Mouse (Mus musculus) lung, postnatal 0 days (tissue): ENCODE data around the gene Zfp654. TPM values are rescaled to one million over a fixed set of nuclear protein-coding genes. Genes with fewer than 3 reads are reported as not detected.
A peak's percentile ranks its signal among the peaks of the same experiment; 100 is the strongest.

Source experiments
- ATAC-seq: fragments of 200-750 bp; cut with Nextera tagmentation; 2 replicates; pipeline ENCODE4 v1.8.0; 2017; ENCODE audit warnings: moderate library complexity
- DNase-seq: peaks from one replicate; pipeline ENCODE4 v3.0.0-alpha.2; 2016; ENCODE audit warnings: low spot score
- H3K27ac ChIP-seq: fragments of 300-500 bp; sonication (generic); 2 replicates; pipeline ENCODE4 v1.5.1; 2014; ENCODE audit warnings: antibody characterized with exemption, mild to moderate bottlenecking, low read length, mixed read lengths
- H3K27me3 ChIP-seq: fragments of 300-500 bp; sonication (generic); replicated peaks from 2 replicates; pipeline ENCODE4 v1.6.1; 2014; ENCODE audit warnings: low read length, mixed read lengths; ENCODE audit not compliant: insufficient read depth
- H3K36me3 ChIP-seq: fragments of 300-500 bp; sonication (generic); 2 replicates; pipeline ENCODE4 v1.6.1; 2014; ENCODE audit warnings: low read length, mixed read lengths; ENCODE audit not compliant: insufficient read depth
- H3K4me1 ChIP-seq: fragments of 300-500 bp; sonication (generic); 2 replicates; pipeline ENCODE4 v1.6.1; 2014; ENCODE audit warnings: antibody characterized with exemption, low read depth, low read length, mixed read lengths; ENCODE audit not compliant: insufficient read depth
- H3K4me2 ChIP-seq: fragments of 300-500 bp; sonication (generic); replicated peaks from 2 replicates; pipeline ENCODE4 v1.6.1; 2014; ENCODE audit warnings: low read depth, mild to moderate bottlenecking, low read length, moderate library complexity, mixed read lengths
- H3K4me3 ChIP-seq: fragments of 300-500 bp; sonication (generic); 2 replicates; pipeline ENCODE4 v1.5.1; 2014; ENCODE audit warnings: low read depth, low read length
- H3K9ac ChIP-seq: fragments of 300-500 bp; sonication (generic); replicated peaks from 2 replicates; pipeline ENCODE4 v1.6.1; 2014; ENCODE audit warnings: low read depth, mild to moderate bottlenecking
- H3K9me3 ChIP-seq: fragments of 300-500 bp; sonication (generic); 2 replicates; pipeline ENCODE4 v1.6.1; 2016; ENCODE audit warnings: low read length, mixed read lengths
- CTCF ChIP-seq: IDR thresholded peaks from 2 replicates; pipeline ENCODE4 v1.5.1; 2016; ENCODE audit warnings: antibody characterized with exemption, mild to moderate bottlenecking
- EP300 ChIP-seq: IDR thresholded peaks from 2 replicates; pipeline ENCODE4 v1.6.1; 2016; ENCODE audit warnings: antibody characterized with exemption, mild to moderate bottlenecking, control low read depth
- WGBS: fragments of 180-500 bp; shearing (Covaris S2); extraction: QIAGEN DNeasy Blood & Tissue Kit; methylation state at CpG from one replicate; pipeline ENCODE4 v1.1.7; 2014; 5-methylcytosine and 5-hydroxymethylcytosine counted together
- polyA plus RNA-seq: library from polyadenylated mRNA; unstranded; fragments of >200 nt; fragmentation: Nextera tagmentation; extraction: Ambion mirVana; gene quantifications from 2 replicates; pipeline ENCODE4 v1.2.1, GENCODE M21; 2015

Zfp654 gene
- polyA plus RNA-seq, 1 experiment from 2014 or later: 3.7 TPM

- Histone ChIP-seq H3K4me3 (no peak overlapping the region), H3K9ac (no peak overlapping the region), H3K9me3 (no peaks in the 10 kb centered on the region), H3K4me1 (no peaks in the 10 kb centered on the region), H3K36me3 (no peaks in the 10 kb centered on the region), H3K4me2 (no peak overlapping the region), H3K27ac (no peak overlapping the region), H3K27me3 (no peaks in the 10 kb centered on the region)
- ATAC-seq (no peak), DNase-seq (no peak)
- no peak for TF ChIP-seq EP300
Observed at GRCm38 (mm10) chr16:64801638-64802037, 49.8 kb downstream of the Zfp654 start.

GRCm38 (mm10) chr16:64800393-64800792, 51.1 kb downstream of the Zfp654 start:
- Histone ChIP-seq H3K9ac (no peak overlapping the region), H3K27ac (no peak overlapping the region), H3K4me1 (no peaks in the 10 kb centered on the region), H3K9me3 (no peaks in the 10 kb centered on the region), H3K4me2 (no peak overlapping the region), H3K4me3 (no peak overlapping the region), H3K36me3 (no peaks in the 10 kb centered on the region), H3K27me3 (no peaks in the 10 kb centered on the region)
- no peak for ATAC-seq
- no peak for DNase-seq
- 95% methylated on average over 5 of the region's 5 CpGs for WGBS
- TF ChIP-seq CTCF (no peak), EP300 (no peak)

- no peaks in the 10 kb centered on the region for H3K36me3 ChIP-seq
- 66% methylated on average over 2 of the region's 2 CpGs for WGBS
- ATAC-seq (no peak), DNase-seq (no peak)
- no peaks in the 10 kb centered on the region for H3K27me3 ChIP-seq
- H3K9me3 ChIP-seq: no peaks in the 10 kb centered on the region
- H3K4me2 ChIP-seq: no peak overlapping the region
- H3K9ac ChIP-seq: no peak overlapping the region
- no peak overlapping the region for H3K4me3 ChIP-seq
- H3K4me1 ChIP-seq: no peaks in the 10 kb centered on the region
- TF ChIP-seq EP300 (no peak), CTCF (no peak)
- H3K27ac ChIP-seq: no peak overlapping the region
Observed at GRCm38 (mm10) chr16:64794802-64795201, 56.6 kb downstream of the Zfp654 start.

GRCm38 (mm10) chr16:64789706-64790105, 61.7 kb downstream of the Zfp654 start:
- no peak overlapping the region for H3K4me3 ChIP-seq
- no peaks in the 10 kb centered on the region for H3K4me1 ChIP-seq
- DNase-seq (no peak), ATAC-seq (no peak)
- TF ChIP-seq EP300 (no peak), CTCF (no peak)
- no peaks in the 10 kb centered on the region; the same call in 1 of the 2 replicates for H3K36me3 ChIP-seq
- no peak overlapping the region for H3K27ac ChIP-seq
- H3K27me3 ChIP-seq: no peaks in the 10 kb centered on the region
- WGBS: 92% methylated on average over 3 of the region's 3 CpGs
- no peak overlapping the region for H3K9ac ChIP-seq
- H3K4me2 ChIP-seq: no peak overlapping the region
- no peaks in the 10 kb centered on the region for H3K9me3 ChIP-seq

- Histone ChIP-seq H3K27me3 (no peaks in the 10 kb centered on the region), H3K27ac (no peak overlapping the region), H3K36me3 (no peaks in the 10 kb centered on the region; the same call in 1 of the 2 replicates), H3K4me1 (no peaks in the 10 kb centered on the region; the same call in 1 of the 2 replicates), H3K4me3 (no peak overlapping the region), H3K9me3 (0 out of 2 replicates have a peak, but pooled peaks cover 4% of the 10 kb centered on the region), H3K4me2 (no peak overlapping the region), H3K9ac (no peak overlapping the region)
- DNase-seq: no peak
- peak; percentile 14; the same call in 1 of the 2 replicates for ATAC-seq
- TF ChIP-seq CTCF (no peak), EP300 (no peak)
- WGBS: 56% methylated on average over 1 of the region's 1 CpGs
Observed at GRCm38 (mm10) chr16:64775516-64775915, 75.9 kb downstream of the Zfp654 start.

GRCm38 (mm10) chr16:64771431-64771818, 80.0 kb downstream of the Zfp654 start:
- H3K27ac ChIP-seq: no peak overlapping the region
- H3K4me3 ChIP-seq: peak overlapping the region; percentile 89; the same call in 1 of the 2 replicates
- DNase-seq (no peak), ATAC-seq (no peak)
- TF ChIP-seq CTCF (no peak), EP300 (no peak)
- H3K4me1 ChIP-seq: no peaks in the 10 kb centered on the region; the same call in 1 of the 2 replicates
- H3K4me2 ChIP-seq: peak overlapping the region; percentile 59
- no peak overlapping the region for H3K9ac ChIP-seq
- no peaks in the 10 kb centered on the region for H3K27me3 ChIP-seq
- no peaks in the 10 kb centered on the region for H3K9me3 ChIP-seq
- WGBS: 93% methylated on average over 2 of the region's 2 CpGs
- no peaks in the 10 kb centered on the region for H3K36me3 ChIP-seq
